Mouse (Mus musculus) right cerebral cortex, adult 18-20 months (tissue): ENCODE data around the gene Elavl2.

Source experiments
- DNase-seq: peaks from one replicate; pipeline ENCODE4 v3.0.0; 2022; ENCODE audit warnings: mixed read lengths

Elavl2 gene

DNA sequence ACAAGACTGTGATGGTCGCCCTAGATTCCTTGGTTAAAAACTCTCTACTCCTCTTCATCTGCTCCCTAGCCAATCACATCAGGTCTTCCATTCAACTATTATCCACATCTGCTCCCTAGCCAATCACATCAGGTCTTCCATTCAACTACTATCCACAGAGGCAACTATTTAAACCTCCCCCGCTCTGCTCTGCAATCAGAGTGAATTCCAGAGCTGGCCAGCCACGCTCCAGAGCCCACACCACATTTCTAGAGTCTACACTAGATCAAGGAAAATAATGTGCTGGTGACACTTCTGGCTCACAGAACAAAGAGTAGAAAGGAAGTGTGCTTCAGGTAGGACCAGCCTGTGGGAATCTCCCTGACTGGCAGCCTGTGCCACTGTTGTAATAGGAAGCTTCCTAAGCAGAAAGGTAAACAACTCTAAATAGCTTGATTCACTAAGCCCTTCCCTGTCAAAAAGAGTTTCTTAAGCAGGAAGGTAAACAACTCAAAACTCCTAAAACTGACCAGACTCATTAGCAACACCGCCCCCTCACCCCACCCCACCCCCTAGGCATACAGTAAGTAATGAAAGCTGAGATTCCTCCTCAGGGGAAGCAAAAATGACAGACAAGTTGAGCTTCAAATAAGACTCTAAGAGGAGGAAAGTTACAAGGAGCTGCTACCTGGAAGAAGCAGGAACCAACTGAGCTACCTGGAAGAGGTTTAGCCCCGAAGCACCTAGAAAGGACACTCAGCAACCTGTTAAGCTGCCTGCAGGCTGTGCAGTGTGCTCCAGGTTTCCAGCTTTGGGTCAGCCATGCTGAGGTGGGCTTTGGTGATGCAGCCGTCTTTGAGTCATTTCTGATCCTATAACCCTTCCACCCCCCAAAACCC, 191.9 kb downstream of the Elavl2 start:
- DNase-seq: no peak
